Mouse (Mus musculus) CH12.LX (cell line): ENCODE results near the gene Pax6. TPM values are rescaled to one million over a fixed set of nuclear protein-coding genes. Genes with fewer than 3 reads are reported as not detected.

Experiments used
- DNase-seq: peaks from one replicate; pipeline ENCODE4 v3.0.0-alpha.2; 2013; ENCODE audit errors: extremely low read depth
- H3K27ac ChIP-seq: 2 replicates; pipeline ENCODE4 v1.5.1; 2012; ENCODE audit warnings: low read depth, mild to moderate bottlenecking, control low read depth, moderate library complexity; ENCODE audit not compliant: insufficient read depth
- H3K27me3 ChIP-seq: replicated peaks from 2 replicates; pipeline ENCODE3; 2012; ENCODE audit warnings: inconsistent platforms
- H3K36me3 ChIP-seq, 2 experiments: replicated peaks in 1 of 2; 2 replicates each; pipeline versions ENCODE3 to v1.6.1; 2012; ENCODE audit warnings: inconsistent platforms in 1 of 2, low read length in 1 of 2, mild to moderate bottlenecking in 1 of 2, mixed read lengths in 1 of 2, moderate library complexity in 1 of 2; ENCODE audit not compliant: control insufficient read depth in 1 of 2, insufficient read depth in 1 of 2
- H3K4me1 ChIP-seq, 2 experiments: 2 replicates each; pipeline ENCODE4 v1.6.1; 2012; ENCODE audit warnings: inconsistent platforms in 1 of 2, moderate library complexity in 1 of 2; ENCODE audit not compliant: insufficient read depth in 2 of 2, control insufficient read depth in 1 of 2
- H3K4me2 ChIP-seq: 2 replicates; pipeline ENCODE4 v1.6.1; 2012; ENCODE audit warnings: low read depth, mild to moderate bottlenecking, control low read depth; ENCODE audit not compliant: poor library complexity, insufficient read depth, severe bottlenecking
- H3K4me3 ChIP-seq, 3 experiments: fragments of 150-350 bp in 1 of 3; sonication (generic) in 1 of 3; replicated peaks in 1 of 3; 2 replicates each; pipeline versions ENCODE3 to v1.5.1; 2011 to 2012; ENCODE audit warnings: low read depth in 2 of 3, low read length in 2 of 3, mild to moderate bottlenecking in 2 of 3, moderate library complexity in 2 of 3, control low read depth in 1 of 3, improper control_type of control experiment in 1 of 3, inconsistent platforms in 1 of 3, mixed read lengths in 1 of 3; ENCODE audit not compliant: poor library complexity in 1 of 3
- H3K79me2 ChIP-seq: replicated peaks from 2 replicates; pipeline ENCODE4 v1.6.1; 2012; ENCODE audit warnings: mild to moderate bottlenecking, moderate library complexity; ENCODE audit not compliant: control insufficient read depth, poor library complexity, insufficient read depth, severe bottlenecking; ENCODE audit errors: extremely low read depth
- H3K9ac ChIP-seq: 2 replicates; pipeline ENCODE4 v1.6.1; 2012; ENCODE audit warnings: low read depth, mild to moderate bottlenecking, control low read depth, moderate library complexity; ENCODE audit not compliant: insufficient read depth
- H3K9me3 ChIP-seq: replicated peaks from 2 replicates; pipeline ENCODE3; 2012; ENCODE audit warnings: low read length, inconsistent platforms, mixed read lengths
- CHD2 ChIP-seq: IDR thresholded peaks from 2 replicates; pipeline ENCODE4 v1.6.1; 2011; ENCODE audit warnings: low read length, improper control_type of control experiment
- CTCF ChIP-seq, 2 experiments: IDR thresholded peaks in 1 of 2; conservative IDR thresholded peaks in 1 of 2; 2 replicates each; pipeline ENCODE4 v1.5.1; 2011 to 2012; ENCODE audit warnings: low read depth in 2 of 2, low read length in 2 of 2, improper control_type of control experiment in 1 of 2, inconsistent platforms in 1 of 2, mild to moderate bottlenecking in 1 of 2, moderate library complexity in 1 of 2
- ETS1 ChIP-seq: conservative IDR thresholded peaks from 2 replicates; pipeline ENCODE4 v1.6.1; 2012; ENCODE audit warnings: low read depth, mild to moderate bottlenecking, inconsistent platforms, low read length, improper control_type of control experiment, moderate library complexity
- GABPA ChIP-seq: IDR thresholded peaks from 2 replicates; pipeline ENCODE4 v1.6.1; 2012; ENCODE audit warnings: low read depth, low read length, improper control_type of control experiment, inconsistent platforms; ENCODE audit not compliant: insufficient replicate concordance
- JUN ChIP-seq: IDR thresholded peaks from 2 replicates; pipeline ENCODE4 v1.6.1; 2011; ENCODE audit warnings: low read depth, mild to moderate bottlenecking, low read length, improper control_type of control experiment, moderate library complexity; ENCODE audit not compliant: insufficient read depth
- KAT2A ChIP-seq: IDR thresholded peaks from 2 replicates; pipeline ENCODE4 v1.6.1; 2012; ENCODE audit warnings: low read length, improper control_type of control experiment, inconsistent platforms; ENCODE audit not compliant: insufficient replicate concordance
- POLR2A ChIP-seq: IDR thresholded peaks from 2 replicates; pipeline ENCODE4 v1.6.1; 2011; ENCODE audit warnings: low read depth, mild to moderate bottlenecking, improper control_type of control experiment, low read length
- RAD21 ChIP-seq: IDR thresholded peaks from 2 replicates; pipeline ENCODE4 v1.6.1; 2011; ENCODE audit warnings: low read depth, mild to moderate bottlenecking, low read length, improper control_type of control experiment, moderate library complexity
- SIN3A ChIP-seq: IDR thresholded peaks from 2 replicates; pipeline ENCODE4 v1.6.1; 2012; ENCODE audit warnings: low read length, improper control_type of control experiment, inconsistent platforms
- UBTF ChIP-seq: IDR thresholded peaks from 2 replicates; pipeline ENCODE4 v1.6.1; 2012; ENCODE audit warnings: low read depth, mild to moderate bottlenecking, inconsistent platforms, low read length, improper control_type of control experiment, moderate library complexity
- USF1 ChIP-seq: IDR thresholded peaks from 2 replicates; pipeline ENCODE4 v1.6.1; 2014; ENCODE audit warnings: low read depth, mild to moderate bottlenecking, inconsistent platforms, low read length, improper control_type of control experiment
- ZKSCAN1 ChIP-seq: IDR thresholded peaks from 2 replicates; pipeline ENCODE4 v1.6.1; 2012; ENCODE audit warnings: low read depth, inconsistent platforms, low read length, improper control_type of control experiment, borderline replicate concordance
- dilution Hi-C: fragments of 300-500 bp; cut with MboI; formaldehyde crosslinking; loops from 2 replicates; pipeline ENCODE4 v1.14.3; 2020; ENCODE audit warnings: low sequenced_read_pairs; ENCODE audit not compliant: extremely low pct_unique_long_range_greater_than_20kb, extremely low pct_ligation_motif_present
- in situ Hi-C: fragments of 300-500 bp; cut with MboI; formaldehyde crosslinking; loops from 3 replicates; pipeline ENCODE4 v1.14.3; 2019; ENCODE audit warnings: low sequenced_read_pairs, low pct_ligation_motif_present, low pct_unique_long_range_greater_than_20kb, mixed read lengths
- polyA plus RNA-seq: library from polyadenylated mRNA; unstranded; fragments of >175 nt; gene quantifications from 2 replicates; pipeline ENCODE4 v1.2.1, GENCODE M21; 2012; ENCODE audit warnings: low read depth; ENCODE audit not compliant: insufficient read length
- total RNA-seq, 2 experiments: library from RNA; depleted of rRNA; stranded (reverse); fragments of 300-350 nt in 1 of 2; fragments of >200 nt in 1 of 2; gene quantifications; 2 replicates each; pipeline ENCODE4 v1.2.3; 2012 to 2014

Gene Pax6
- total and polyA plus RNA-seq, 3 experiments = 0.17 to 0.30 TPM; not detected in 1

- DNase-seq = peak; percentile 9
- dilution Hi-C loops (no loop called here), in situ Hi-C loops (no loop called here)
- peak overlapping the region in 2 of 3 experiments; percentile 22 to 68 for H3K4me3 ChIP-seq
- peaks cover 10% of the 10 kb centered on the region for H3K9me3 ChIP-seq
- peak overlapping the region; percentile 92 for H3K4me2 ChIP-seq
- H3K4me1 ChIP-seq = peaks cover 2 to 10% of the 10 kb centered on the region in 2 experiments; a peak in 2 of 4 replicates
- H3K27me3 ChIP-seq = peaks cover 69% of the 10 kb centered on the region
- H3K79me2 ChIP-seq = no peaks in the 10 kb centered on the region
- TF ChIP-seq GABPA (no peak), JUN (no peak), USF1 (no peak), UBTF (peak; percentile 74)
- H3K36me3 ChIP-seq = no peaks in the 10 kb centered on the region
- H3K27ac ChIP-seq = no peak overlapping the region
- no peak overlapping the region; the same call in 1 of the 2 replicates for H3K9ac ChIP-seq
These were observed 7.6 kb downstream of the Pax6 start for GRCm38 (mm10) chr2:105676080-105676908.

GRCm38 (mm10) chr2:105676909-105677433 lies 8.3 kb downstream of the Pax6 start:
- dilution Hi-C loops (no loop called here), in situ Hi-C loops (no loop called here)
- DNase-seq = no peak
- H3K4me1 ChIP-seq = peaks cover 2 to 10% of the 10 kb centered on the region in 2 experiments; a peak in 2 of 4 replicates
- H3K4me2 ChIP-seq = peak overlapping the region; percentile 92
- peaks cover 62% of the 10 kb centered on the region for H3K27me3 ChIP-seq
- H3K4me3 ChIP-seq = peak overlapping the region in 1 of 3 experiments; percentile 68
- H3K79me2 ChIP-seq = no peaks in the 10 kb centered on the region
- H3K9ac ChIP-seq = no peak overlapping the region
- peaks cover 10% of the 10 kb centered on the region for H3K9me3 ChIP-seq
- no peak for TF ChIP-seq UBTF
- TF ChIP-seq CHD2 = no peak
- H3K36me3 ChIP-seq = no peaks in the 10 kb centered on the region
- no peak overlapping the region for H3K27ac ChIP-seq

- in situ Hi-C loops = no loop called here
- Histone ChIP-seq H3K9me3 (peaks cover 10% of the 10 kb centered on the region), H3K4me2 (no peak overlapping the region), H3K27me3 (peaks cover 56% of the 10 kb centered on the region), H3K36me3 (no peaks in the 10 kb centered on the region), H3K4me3 (no peak overlapping the region), H3K27ac (no peak overlapping the region), H3K79me2 (no peaks in the 10 kb centered on the region), H3K9ac (no peak overlapping the region), H3K4me1 (peaks cover 2 to 10% of the 10 kb centered on the region in 2 experiments; a peak in 2 of 4 replicates)
- DNase-seq = no peak
- TF ChIP-seq CTCF (conservative IDR thresholded peaks at IDR 0.05 in 1 of 2, IDR thresholded peaks at IDR 0.05 in 1 of 2; ENCODE audit: low read depth in 2 of 2, low read length in 2 of 2) (no peak), KAT2A (no peak), ETS1 (no peak), RAD21 (no peak), SIN3A (no peak), POLR2A (no peak), ZKSCAN1 (no peak)
- dilution Hi-C loops = no loop called here
These were observed 8.9 kb downstream of the Pax6 start for GRCm38 (mm10) chr2:105677434-105678105.
